Mouse (Mus musculus): Measurements from ENCODE around the gene Capzb. TPM values are rescaled to one million over a fixed set of nuclear protein-coding genes. Genes with fewer than 3 reads are reported as not detected.

The Capzb gene
- total RNA-seq, 1 experiment from 2014 or later, result 348 TPM

GRCm38 (mm10) chr4:139177921-139178320, 14.8 kb upstream of the Capzb start:
- ATAC-seq (replicated peaks; ENCODE audit: insufficient number of reproducible peaks, low FRiP score, low TSS enrichment, poor library complexity, severe bottlenecking), result no peak

DNA sequence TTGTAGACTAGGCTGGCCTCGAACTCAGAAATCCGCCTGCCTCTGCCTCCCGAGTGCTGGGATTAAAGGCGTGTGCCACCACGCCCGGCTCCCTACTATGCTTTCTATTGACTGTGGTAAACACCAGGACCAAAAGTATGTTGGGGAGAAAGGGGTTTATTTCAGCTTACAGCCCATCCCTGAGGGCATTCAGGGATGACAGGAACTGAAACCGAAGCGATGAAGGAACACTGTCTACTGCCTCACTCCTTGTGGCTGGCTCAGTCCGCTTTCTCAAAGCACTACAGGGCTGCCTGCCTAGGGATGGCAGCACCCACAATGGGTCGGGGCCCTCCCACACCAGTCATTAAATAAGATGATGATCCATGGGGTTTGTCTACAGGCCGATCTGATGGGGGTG, 14.3 kb upstream of the Capzb start:
- 0 out of 2 replicates have a peak, but pooled peaks have one; percentile 42 for ATAC-seq (replicated peaks; ENCODE audit: insufficient number of reproducible peaks, low FRiP score, low TSS enrichment, poor library complexity, severe bottlenecking)

DNA sequence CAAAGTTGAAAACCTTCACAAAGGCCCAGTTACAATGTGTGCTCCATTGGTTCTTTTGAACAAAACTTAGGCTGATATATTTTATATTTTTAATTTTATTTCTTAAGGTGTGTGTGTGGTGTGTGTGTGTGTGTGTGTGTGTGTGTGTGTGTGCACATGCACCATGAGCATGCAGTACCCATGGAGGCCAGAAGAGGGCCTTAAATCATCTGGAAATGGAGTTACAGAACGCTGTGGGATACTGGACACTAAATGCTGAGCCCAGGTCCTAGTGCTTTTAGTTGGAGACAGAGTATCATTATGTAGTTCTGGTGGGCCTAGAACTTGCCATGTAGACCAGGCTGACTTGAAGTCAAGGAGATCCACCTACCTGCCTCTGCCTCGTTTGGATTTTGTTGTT, 13.5 kb upstream of the Capzb start:
- no peak for ATAC-seq (replicated peaks; ENCODE audit: insufficient number of reproducible peaks, low FRiP score, low TSS enrichment, poor library complexity, severe bottlenecking)

DNA sequence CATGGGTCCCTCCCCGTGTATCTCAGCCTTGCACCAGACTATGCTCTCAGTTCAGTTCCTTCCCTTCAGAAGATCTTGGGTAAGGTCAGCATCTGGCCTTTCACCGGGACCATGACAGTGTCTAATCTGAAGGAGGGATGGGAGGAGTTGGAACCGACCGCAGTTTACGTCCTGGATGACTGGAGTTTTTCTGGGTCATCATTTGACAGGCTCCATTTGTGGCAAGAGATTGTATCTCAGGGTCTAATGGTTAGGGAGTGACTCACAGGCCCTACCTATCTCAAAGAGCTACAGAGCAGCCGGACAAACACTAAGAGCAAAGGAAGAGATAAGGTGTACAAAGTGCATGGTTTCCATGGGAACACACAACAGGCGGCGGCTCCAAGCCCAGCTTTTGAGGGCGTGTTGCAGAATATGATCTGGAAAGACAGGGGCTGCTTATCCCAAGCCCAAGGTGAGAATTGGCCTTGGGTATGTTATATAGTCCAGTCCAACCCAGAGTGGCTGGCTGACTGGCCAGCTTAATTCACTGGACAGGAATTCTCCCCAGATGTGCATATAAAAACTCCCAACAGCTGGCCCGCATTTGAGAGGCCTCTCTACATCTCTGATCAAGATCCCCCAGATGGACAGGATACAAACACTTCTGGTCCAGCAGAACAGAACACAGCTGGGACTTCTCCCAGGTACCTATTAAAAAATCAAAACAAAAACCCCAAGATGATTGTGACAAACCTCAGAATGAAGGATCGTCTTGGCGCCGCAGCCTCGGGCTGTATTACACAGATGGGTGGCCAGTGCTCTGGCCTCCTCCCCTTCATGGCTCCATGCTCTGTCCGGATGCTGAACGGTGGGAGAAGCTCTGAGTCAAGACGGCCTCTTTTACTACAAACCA, 12.7 kb upstream of the Capzb start:
- no peak for ATAC-seq (replicated peaks; ENCODE audit: insufficient number of reproducible peaks, low FRiP score, low TSS enrichment, poor library complexity, severe bottlenecking)

DNA sequence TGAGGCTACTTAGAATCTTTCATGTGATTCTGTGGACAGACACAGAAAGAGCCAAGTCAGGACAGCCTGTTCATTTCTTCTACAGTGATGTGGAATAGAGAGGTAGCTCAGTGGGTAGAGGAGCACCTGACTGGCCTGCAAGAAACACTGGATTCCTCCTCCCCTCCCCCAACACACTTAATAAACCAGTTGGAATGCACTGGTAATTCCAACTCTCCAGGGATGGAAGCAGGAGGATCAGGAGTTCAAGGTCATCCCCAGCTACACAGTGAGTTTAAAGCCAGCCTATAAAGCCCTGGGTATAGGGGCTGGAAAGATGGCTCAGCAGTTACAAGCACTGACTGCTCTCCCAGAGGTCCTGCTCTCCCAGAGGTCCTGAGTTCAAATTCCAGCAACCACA, 10.2 kb upstream of the Capzb start:
- no peak for ATAC-seq (replicated peaks; ENCODE audit: insufficient number of reproducible peaks, low FRiP score, low TSS enrichment, poor library complexity, severe bottlenecking)

DNA sequence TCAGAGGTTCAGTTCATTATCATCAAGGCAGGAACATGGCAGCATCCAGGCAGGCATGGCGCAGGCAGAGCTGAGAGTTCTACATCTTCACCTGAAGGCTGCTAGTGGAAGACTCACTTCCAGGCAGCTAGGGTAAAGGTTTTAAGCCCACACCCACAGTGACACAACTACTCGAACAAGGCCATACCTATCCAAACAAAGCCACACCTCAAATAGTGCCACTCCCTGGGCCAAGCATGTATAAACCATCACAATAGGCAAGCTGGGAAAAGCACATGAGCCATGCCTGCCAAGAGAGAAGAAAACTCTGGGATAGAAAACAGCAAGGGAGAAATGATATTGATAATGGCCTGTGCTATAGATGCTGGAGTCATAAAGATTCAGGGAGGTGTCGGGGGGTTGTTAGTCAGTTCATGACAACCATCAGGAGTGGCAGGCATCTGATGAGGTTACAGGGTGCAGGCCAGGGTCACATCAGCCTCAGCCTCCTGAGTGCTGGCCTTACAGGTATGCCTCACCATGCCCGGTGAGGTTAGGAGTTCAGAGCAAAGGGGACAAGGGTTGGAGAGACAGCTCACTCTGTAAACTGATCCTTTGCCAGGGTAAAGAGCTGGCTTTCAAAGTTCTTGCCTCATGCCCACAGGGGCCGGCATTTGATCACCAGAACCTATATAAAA, 6.8 kb upstream of the Capzb start:
- no peak for ATAC-seq (replicated peaks; ENCODE audit: insufficient number of reproducible peaks, low FRiP score, low TSS enrichment, poor library complexity, severe bottlenecking)

DNA sequence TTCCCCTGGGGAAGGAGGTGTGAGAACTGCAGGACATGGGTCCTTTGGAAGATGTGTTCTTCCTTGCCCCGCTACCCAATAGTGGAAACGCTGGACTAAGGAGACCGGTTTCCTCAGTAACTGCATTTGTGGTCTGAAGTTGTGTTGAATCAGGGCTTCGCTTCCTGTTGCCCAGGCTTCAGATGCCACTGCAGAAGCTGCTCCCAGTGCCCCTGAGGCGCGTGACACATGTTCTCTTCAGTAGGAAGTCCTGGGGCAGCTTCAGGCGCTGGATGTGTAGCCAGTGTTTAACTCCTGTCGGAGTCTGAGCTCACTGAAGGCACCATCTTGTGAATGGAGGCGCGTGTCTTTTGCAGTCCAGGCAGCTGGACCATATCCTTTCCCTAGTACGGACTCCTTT, 4.8 kb upstream of the Capzb start:
- peak; percentile 34 for ATAC-seq (replicated peaks; ENCODE audit: insufficient number of reproducible peaks, low FRiP score, low TSS enrichment, poor library complexity, severe bottlenecking)

GRCm38 (mm10) chr4:139191605-139192498, 847 bp upstream of the Capzb start:
- ATAC-seq (replicated peaks; ENCODE audit: insufficient number of reproducible peaks, low FRiP score, low TSS enrichment, poor library complexity, severe bottlenecking), result 0 out of 2 replicates have a peak, but pooled peaks have one; percentile 5

DNA sequence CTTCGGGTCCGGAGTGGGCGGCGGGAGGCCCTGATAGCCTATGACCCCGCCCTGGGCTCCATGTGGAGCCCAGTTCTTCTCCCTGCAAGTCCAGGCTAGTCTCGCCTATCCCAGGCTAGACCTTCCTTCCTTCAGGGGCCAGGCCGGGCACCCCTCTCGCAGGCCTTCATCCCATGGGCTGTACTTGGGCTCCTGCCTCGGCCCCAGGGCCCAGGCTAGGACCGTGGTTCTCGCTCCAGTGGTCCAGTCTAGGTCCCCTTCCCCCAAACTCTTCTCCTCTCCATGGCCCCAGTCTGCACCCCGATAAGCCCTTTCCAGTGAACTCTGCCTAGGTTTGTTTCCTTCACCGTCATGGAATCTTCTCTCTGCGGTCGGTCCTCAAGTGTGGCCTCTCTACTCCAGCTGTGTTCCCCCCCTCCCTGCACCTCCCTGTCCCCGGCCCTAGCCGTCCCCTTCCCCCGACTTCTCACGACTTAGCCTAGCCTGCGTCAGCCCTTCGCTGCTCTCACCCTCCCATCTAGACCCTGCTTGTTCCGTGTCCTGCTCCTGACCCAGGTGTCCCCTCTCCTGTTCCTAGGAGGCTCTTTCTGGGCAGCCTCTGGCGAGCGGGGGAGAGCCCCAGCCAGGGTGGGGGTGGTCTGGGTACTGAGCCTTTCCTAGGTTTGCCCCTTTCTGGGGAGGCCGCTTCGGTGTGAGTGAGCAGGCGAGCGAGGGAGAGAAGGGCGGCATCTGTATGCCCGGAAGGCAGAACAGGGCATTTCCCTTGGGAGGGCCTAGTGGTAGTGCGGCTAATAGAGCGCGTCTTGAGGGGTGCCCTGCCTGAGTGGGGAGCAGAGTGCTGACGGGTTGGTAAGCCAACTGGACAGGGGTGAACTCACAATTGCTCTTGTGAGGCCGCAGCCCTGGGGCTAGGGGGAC, 736 bp downstream of the Capzb start:
- ATAC-seq (replicated peaks; ENCODE audit: insufficient number of reproducible peaks, low FRiP score, low TSS enrichment, poor library complexity, severe bottlenecking), result no peak

DNA sequence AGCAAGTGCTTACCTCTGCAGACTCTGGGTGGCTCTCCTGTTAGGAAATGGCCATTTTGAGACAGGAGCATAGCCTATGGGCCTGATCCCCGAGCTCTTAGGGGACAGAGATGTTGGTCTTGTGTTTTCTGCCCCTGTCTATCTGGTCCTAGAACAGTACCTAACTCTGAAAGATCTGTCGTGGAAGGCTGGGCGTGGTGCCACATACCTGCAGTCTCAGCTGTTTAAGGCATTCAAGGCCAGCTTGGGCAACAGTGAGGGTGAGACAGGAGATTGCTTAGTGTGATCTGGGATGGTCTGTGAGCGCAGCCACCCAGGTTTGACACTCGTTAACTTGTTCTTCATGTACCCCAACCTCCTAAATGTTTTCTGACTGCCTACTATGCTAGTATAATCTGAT, 2.4 kb downstream of the Capzb start:
- no peak for ATAC-seq (replicated peaks; ENCODE audit: insufficient number of reproducible peaks, low FRiP score, low TSS enrichment, poor library complexity, severe bottlenecking)

GRCm38 (mm10) chr4:139196464-139196863, 3.8 kb downstream of the Capzb start:
- ATAC-seq (replicated peaks; ENCODE audit: insufficient number of reproducible peaks, low FRiP score, low TSS enrichment, poor library complexity, severe bottlenecking), result no peak

DNA sequence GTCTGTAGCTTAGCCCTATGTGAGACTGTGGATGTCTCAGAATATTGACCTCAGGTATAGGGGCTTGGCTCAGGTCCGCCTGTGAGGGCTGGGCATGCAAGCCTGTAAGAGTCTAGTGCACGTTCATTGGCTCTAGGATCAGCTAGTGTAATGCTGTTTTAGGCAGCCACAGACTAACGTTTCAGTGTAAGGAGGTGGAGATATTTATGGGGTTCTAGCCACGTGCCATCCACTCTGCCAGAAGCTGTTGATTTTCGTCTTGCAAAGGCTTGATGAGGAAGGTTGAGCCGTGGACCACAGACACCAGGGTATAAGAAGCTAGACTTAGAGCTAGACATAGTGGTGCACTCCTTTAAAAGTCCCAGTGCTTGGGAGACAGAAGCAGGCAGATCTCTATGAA, 4.2 kb downstream of the Capzb start:
- no peak for ATAC-seq (replicated peaks; ENCODE audit: insufficient number of reproducible peaks, low FRiP score, low TSS enrichment, poor library complexity, severe bottlenecking)

DNA sequence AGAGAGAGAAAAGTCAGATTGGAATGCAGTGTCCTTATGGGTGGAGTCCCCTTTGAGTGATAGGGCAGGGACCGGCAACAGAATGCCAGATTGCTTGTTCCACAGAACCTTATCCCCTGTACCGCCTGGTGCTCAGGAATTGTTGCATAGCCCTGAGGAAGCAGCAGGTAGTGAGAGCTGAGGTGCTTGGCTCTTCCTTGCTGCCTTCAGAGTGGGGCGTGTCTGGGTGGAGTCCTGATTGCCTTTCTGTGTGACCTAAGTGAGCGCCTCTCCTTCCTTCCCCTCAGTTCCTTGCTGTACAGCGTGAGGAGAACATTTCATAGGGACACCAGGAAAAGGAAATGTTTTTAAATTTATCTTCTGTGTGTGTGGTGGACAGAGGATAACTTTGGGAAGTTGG, 4.8 kb downstream of the Capzb start:
- ATAC-seq (replicated peaks; ENCODE audit: insufficient number of reproducible peaks, low FRiP score, low TSS enrichment, poor library complexity, severe bottlenecking), result no peak

DNA sequence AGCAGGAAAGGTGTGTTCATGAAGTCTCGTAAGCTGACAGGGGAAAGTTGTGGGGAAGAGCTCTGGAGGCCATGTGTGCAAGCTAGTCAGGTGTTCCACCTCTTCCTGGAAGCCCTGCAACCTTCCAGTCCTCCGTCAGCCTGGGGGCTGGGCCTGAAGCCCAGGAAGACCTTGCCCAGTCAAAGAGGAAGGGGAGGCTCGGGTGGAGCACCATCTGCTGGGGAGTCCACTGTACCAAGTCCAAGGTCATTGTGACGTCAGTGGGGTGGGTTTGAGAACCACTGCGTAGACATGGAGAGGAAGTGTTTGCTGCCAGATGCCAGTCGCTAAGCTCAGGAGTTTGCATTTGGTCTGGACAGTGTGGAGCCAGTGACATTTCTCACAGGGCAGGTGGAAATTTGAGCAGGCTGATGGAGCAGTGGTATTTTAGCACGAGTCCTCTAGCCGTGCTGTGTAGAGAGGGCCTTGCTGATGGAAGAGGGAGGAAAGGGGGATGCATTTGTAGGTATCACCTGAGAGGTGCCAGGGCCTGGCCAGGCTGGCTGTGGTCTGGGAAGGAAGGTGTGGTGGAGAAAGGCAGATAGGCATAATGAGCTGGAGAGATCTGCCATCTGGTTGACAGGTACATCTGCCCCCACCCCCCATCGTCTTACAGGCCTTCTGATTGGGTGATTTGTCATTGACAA, 5.4 kb downstream of the Capzb start:
- peak; percentile 61 for ATAC-seq (replicated peaks; ENCODE audit: insufficient number of reproducible peaks, low FRiP score, low TSS enrichment, poor library complexity, severe bottlenecking)

- peak; percentile 59 for ATAC-seq (replicated peaks; ENCODE audit: insufficient number of reproducible peaks, low FRiP score, low TSS enrichment, poor library complexity, severe bottlenecking)
Measured at GRCm38 (mm10) chr4:139199126-139199525, 6.4 kb downstream of the Capzb start.

- ATAC-seq (replicated peaks; ENCODE audit: insufficient number of reproducible peaks, low FRiP score, low TSS enrichment, poor library complexity, severe bottlenecking), result peak; percentile 54
Measured at GRCm38 (mm10) chr4:139199703-139200340, 7.1 kb downstream of the Capzb start.

GRCm38 (mm10) chr4:139200946-139201345, 8.2 kb downstream of the Capzb start:
- no peak for ATAC-seq (replicated peaks; ENCODE audit: insufficient number of reproducible peaks, low FRiP score, low TSS enrichment, poor library complexity, severe bottlenecking)
